Mouse (Mus musculus) frontal cortex, postnatal 14 days (tissue): ENCODE measurements at regions not wholly inside any gene's neighbourhood (a gene's known extent, or its start where the extent isn't known, plus 50 kb on each side); places are given as distances from the start of the nearest gene placed in this dataset.

Experiments used
- DNase-seq, 2 experiments: peaks; one replicate each; pipeline ENCODE4 v3.0.0; 2022; ENCODE audit warnings: low spot score in 2 of 2

GRCm38 (mm10) chr6:31216206-31217059 is 182.1 kb upstream of the Mkln1 start:
- peak; percentile 80 to 84 for DNase-seq

DNA sequence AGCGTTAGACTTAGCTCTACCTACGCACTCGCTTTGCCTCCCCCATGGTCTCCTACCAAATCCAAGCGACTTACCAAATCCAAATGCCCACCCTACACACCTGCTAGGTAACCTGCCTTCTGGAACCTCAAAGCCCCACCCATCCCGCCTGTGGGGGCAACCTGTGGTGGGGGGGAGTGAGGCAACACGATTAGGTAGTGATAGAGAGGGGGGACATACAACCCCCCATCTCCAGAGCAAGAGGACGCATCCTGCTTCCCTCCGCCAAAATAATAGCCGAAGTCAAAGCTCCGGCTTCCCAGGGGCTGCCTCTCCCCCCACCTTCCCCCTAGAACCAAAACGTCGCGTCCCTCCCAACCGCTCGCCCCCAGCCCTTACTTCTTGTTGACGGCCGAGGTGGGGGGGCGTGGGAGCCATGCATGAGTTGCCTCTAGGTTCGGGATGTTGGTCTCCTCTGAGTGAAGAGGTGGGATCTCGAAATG is 181.4 kb upstream of the Mkln1 start:
- peak in 1 of 2 experiments; percentile 41 for DNase-seq

DNA sequence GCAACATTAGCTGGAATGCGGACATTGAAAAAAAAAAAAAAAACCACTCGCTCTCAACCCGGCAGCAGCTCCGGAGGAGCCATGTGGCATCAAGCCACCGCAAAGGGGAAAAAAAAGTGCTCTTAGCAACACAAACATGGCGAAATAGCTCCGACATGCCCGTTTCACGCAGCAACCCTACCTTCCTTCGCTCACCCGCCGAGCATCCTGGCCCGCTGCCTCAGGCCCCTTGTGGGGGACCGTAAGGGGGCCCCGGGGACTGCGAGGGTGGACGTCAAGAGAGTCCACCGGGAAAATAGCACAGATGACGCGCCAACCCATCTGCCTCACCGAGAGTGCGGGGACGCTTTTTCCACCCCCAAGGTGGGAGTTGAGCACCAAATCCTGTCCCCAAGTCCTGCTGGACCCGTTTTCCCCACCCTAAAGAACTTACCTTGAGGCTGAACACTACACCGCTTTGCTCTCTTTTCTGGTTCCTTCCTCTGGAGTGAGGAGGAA is 180.8 kb upstream of the Mkln1 start:
- no peak for DNase-seq

- peak; percentile 57 to 63 for DNase-seq
Measured at GRCm38 (mm10) chr6:31218139-31218750, 180.3 kb upstream of the Mkln1 start.

GRCm38 (mm10) chr6:31218880-31219279 is 179.7 kb upstream of the Mkln1 start:
- DNase-seq = no peak

- DNase-seq = no peak
Measured at GRCm38 (mm10) chr6:31219736-31220135, 178.8 kb upstream of the Mkln1 start.

GRCm38 (mm10) chr6:31220184-31220931 is 178.2 kb upstream of the Mkln1 start:
- peak; percentile 42 to 62 for DNase-seq

- no peak for DNase-seq
Measured at GRCm38 (mm10) chr6:31221490-31221889, 177.0 kb upstream of the Mkln1 start.

DNA sequence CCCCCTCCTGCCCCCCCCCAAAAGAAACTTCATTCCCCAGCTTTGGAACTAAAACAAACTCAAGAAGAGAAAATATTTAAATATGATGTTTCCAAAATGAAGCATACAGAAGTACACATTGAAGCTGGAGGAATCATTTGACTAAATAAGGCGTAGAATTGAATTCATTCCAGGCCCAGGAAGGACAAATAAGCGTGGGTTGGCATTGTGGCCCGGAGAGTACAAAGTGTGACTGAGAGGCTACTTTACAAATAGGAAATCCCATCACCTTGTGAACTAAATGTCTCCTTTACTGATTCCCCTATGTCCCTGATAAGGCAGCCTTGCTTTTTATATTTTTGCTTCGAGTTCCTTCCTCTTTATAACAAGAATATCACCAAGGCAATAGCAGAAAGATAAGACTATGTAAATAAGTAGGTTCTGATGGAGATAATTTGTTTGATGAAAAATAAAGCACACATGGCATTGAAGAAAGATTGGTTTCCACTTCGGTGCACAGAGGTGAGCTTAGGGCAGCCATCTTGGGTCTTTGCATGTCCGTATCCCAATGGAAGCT is 176.4 kb upstream of the Mkln1 start:
- DNase-seq = no peak

GRCm38 (mm10) chr6:31227406-31227805 is 171.1 kb upstream of the Mkln1 start:
- DNase-seq = no peak

GRCm38 (mm10) chr6:31228061-31228460 is 170.5 kb upstream of the Mkln1 start:
- no peak for DNase-seq

DNA sequence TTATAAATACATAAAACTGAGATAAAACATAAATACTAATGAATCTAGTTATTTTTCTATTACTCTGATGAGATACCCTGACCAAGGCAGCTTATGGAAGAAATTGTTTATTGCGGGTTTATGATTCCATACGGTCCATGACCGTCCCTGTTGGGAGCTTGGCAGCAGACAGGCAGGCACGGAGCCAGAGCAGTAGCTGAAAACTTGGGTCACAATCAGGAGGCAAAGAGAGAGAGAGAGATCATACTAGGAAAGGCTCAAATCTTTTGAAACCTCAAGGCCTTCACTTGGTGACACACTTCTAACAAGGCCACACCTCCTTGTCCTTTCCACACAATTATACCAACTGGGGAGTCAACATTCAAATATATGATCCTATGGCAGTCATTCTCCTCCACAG is 166.7 kb upstream of the Mkln1 start:
- DNase-seq = no peak

- DNase-seq = no peak
Measured at GRCm38 (mm10) chr6:31233252-31233993, 165.1 kb upstream of the Mkln1 start.

DNA sequence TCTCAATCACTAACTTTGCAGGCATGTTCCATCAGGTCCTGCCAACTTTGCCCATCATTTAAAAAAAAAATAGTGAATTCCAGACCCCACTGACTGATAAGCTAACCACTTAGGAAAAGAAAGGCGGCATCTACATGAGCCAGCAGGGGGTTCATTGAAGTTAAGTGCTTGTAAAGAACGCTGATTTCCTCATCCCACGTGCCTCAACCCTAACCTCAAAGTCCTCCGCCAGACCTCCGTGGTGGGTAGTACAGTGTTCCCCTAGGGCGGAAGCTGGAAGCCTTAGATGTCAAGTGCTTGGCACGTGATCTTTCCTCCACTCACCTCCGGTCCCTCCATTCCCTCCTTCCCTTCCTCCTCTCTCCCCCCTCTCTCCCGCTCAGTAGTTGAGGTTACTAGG is 158.5 kb upstream of the Mkln1 start:
- DNase-seq = no peak

DNA sequence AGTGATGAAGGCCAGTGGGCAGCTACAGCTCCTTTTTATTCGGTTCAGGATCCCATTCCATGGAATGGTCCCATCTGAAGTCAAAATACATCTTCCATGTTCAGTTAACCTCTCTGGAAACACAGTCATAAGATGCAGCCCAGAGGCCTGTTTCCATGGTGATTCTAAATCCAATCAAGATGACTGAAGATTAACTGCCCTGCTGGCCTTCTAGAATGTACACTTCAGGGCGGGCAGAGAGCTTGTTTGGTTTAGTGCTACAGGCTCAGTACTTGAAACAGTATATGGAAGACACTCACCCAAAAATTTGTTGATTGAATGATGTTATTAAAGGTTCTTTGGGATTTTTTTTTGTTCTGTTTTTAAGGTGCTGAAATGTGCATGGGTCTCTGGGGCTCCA is 148.0 kb upstream of the Mkln1 start:
- DNase-seq = no peak

- no peak for DNase-seq
Measured at GRCm38 (mm10) chr6:31253251-31253935, 145.1 kb upstream of the Mkln1 start.

DNA sequence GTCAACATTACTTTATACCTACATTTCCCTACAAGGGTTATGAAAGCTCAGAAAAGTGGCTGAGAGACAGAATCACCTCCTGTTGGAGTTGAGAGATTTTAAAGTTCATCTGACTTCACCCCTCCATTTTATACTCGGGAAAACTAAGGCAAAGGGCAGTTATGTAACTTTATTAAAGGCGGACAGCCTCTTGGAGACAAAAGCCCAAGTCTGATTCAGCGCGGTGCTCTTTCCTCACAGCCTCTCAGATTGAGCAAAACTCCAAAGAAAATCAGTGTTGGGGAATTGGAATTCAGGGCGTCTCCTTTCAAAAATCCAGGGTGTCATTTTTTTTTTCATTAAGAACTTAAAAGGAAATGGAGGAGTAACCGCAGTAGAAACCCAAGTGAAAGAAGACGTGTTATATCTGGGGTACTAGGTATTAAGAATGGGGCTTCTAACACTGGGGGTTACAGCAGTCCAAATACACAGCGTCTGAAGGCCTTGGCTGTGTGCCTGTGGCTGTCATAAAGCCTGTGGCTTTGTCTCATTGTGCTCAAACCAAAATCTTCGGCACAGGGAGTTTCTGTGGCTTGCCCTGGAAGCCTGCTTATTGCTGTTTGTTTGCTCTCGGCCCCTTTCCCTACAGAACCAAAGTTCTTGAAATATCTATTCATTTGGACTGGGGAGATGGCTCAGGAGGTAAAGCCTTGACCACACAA is 137.7 kb upstream of the Mkln1 start:
- no peak for DNase-seq

DNA sequence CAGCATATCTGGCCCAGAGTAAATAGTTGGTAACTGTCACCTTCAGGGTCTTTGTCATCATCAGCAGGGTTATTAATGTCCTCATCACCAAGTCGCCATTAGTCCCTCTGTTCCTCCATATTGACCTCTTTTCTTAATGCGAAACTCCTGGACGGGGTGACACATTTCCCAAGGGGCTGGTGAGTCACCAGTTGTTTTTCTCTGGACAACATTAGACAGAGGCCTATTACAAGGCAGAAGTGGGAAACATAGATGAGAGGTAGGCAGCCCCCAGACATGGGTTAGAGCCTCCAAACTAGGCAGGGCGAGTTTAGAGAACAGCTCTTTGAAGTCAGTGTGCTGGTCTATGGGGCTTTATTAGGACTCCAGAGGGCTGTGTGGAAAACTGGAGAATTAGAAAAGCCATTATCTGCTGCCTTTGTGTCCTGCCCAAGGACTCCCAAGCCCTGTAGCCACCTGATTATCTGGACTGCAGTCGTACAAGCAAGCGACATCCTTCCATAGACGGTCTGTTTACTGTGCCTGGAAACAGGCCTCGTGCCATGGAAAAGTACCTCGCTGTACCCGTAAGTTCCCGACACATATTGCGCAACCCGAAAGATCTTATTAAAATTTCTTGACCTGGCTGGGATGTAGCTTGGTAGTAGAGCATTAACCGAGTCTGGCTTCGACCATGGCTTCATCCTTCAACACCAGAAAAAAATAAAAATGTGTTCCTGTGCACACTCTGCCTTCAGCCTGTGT is 136.6 kb upstream of the Mkln1 start:
- no peak for DNase-seq

- no peak for DNase-seq
Measured at GRCm38 (mm10) chr6:31262651-31263050, 135.9 kb upstream of the Mkln1 start.
